Mouse (Mus musculus) heart, adult 2 months (tissue): Measurements from ENCODE around the gene Ccdc91.

Experiments
- CTCF ChIP-seq: fragments of 200-600 bp; IDR thresholded peaks from 2 replicates; pipeline ENCODE4 v1.8.1; 2022; ENCODE audit warnings: antibody characterized with exemption, mild to moderate bottlenecking, moderate library complexity
- POLR2A ChIP-seq: fragments of 200-500 bp; IDR thresholded peaks from 2 replicates; pipeline ENCODE4 v1.6.1; 2011; ENCODE audit warnings: mild to moderate bottlenecking, low read depth, low read length, control low read depth; ENCODE audit not compliant: insufficient read depth

DNA sequence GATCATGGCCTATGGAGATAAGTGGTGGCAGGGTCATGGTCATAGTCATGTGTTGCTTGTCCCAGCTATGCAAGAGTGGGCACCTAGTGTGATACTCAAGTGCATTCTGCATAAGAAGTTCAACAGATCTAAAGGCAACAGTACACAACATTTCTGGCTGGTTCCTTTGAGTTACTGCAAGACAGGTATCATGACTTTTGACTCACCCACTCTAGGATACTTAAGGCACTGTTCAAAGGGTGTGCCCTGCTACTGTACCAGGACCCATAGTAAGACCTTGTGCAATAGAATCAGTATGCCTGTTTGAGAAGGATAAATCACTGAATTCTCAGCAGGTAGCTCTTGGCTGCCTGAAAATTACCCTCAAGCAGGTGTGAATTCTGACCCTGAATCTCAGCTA lies 182.4 kb downstream of the Ccdc91 start:
- TF ChIP-seq POLR2A (no peak), CTCF (no peak)
